Mouse (Mus musculus): ENCODE results near the gene Kcnab3. TPM values are rescaled to one million over a fixed set of nuclear protein-coding genes. Genes with fewer than 3 reads are reported as not detected.
A peak's percentile ranks its signal among the peaks of the same experiment; 100 is the strongest.

The Kcnab3 gene
- polyA plus RNA-seq (2012; fragmentation: generic; extraction: Trizol): 2.0 TPM

- H3K4me2 ChIP-seq (ENCODE audit: low read depth): peak within 1 kb of the TSS; percentile 85
- H3K27me3 ChIP-seq (ENCODE audit: control insufficient read depth, insufficient read depth, insufficient read length): no peaks in the 10 kb centered on the region
- no peak for TF ChIP-seq E2F4 (IDR thresholded peaks at IDR 0.05; ENCODE audit: insufficient read depth)
- TF ChIP-seq POLR2AphosphoS2 (IDR thresholded peaks at IDR 0.05; ENCODE audit: insufficient read length, low read depth): peak; percentile 99
- TF ChIP-seq TCF3 (IDR thresholded peaks at IDR 0.05; ENCODE audit: insufficient read length, low read depth): no peak
- no peak for TF ChIP-seq MYOG (IDR thresholded peaks at IDR 0.05; ENCODE audit: control insufficient read depth in 1 of 3, insufficient read depth in 1 of 3, insufficient read length in 2 of 3, low read depth in 2 of 3)
- TF ChIP-seq CEBPB (IDR thresholded peaks at IDR 0.05; ENCODE audit: insufficient read depth, poor library complexity, severe bottlenecking): no peak
- TF ChIP-seq SRF (IDR thresholded peaks at IDR 0.05; ENCODE audit: control insufficient read depth, insufficient read length, low read depth): peak; percentile 15
- no peak for TF ChIP-seq USF1 (IDR thresholded peaks at IDR 0.05; ENCODE audit: low read depth)
- no peak for TF ChIP-seq MAX (IDR thresholded peaks at IDR 0.05; ENCODE audit: low read depth)
- TF ChIP-seq TCF12 (IDR thresholded peaks at IDR 0.05; ENCODE audit: insufficient read depth, poor library complexity, severe bottlenecking): no peak
- peak; percentile 80 for TF ChIP-seq POLR2A (IDR thresholded peaks at IDR 0.05; ENCODE audit: insufficient read length, low read depth)
- TF ChIP-seq REST (IDR thresholded peaks at IDR 0.05; ENCODE audit: insufficient read depth, insufficient read length): no peak
- TF ChIP-seq MYOD1 (IDR thresholded peaks at IDR 0.05; ENCODE audit: control insufficient read depth in 1 of 3, insufficient read length in 2 of 3, low read depth in 2 of 3): no peak
- no peaks in the 10 kb centered on the region for H3K36me3 ChIP-seq (ENCODE audit: control insufficient read depth, insufficient read depth)
- H3ac ChIP-seq (ENCODE audit: control insufficient read depth, insufficient read length): no peak within 1 kb of the TSS
- peaks cover 11% of the 10 kb centered on the region for H3K79me2 ChIP-seq (ENCODE audit: control insufficient read depth, insufficient read depth)
- H3K4me3 ChIP-seq: peak within 1 kb of the TSS; percentile 56
Observed at GRCm38 (mm10) chr11:69325628-69326407, at the start of gene Kcnab3. Gene Kcnab3, plus strand, starts transcription at chr11:69326258.

- Histone ChIP-seq H3K4me3 (no peak overlapping the region), H3K36me3 (ENCODE audit: control insufficient read depth, insufficient read depth) (no peaks in the 10 kb centered on the region), H3K4me2 (ENCODE audit: low read depth) (no peak overlapping the region), H3K79me2 (ENCODE audit: control insufficient read depth, insufficient read depth) (no peaks in the 10 kb centered on the region), H3ac (ENCODE audit: control insufficient read depth, insufficient read length) (no peak overlapping the region), H3K27me3 (ENCODE audit: control insufficient read depth, insufficient read depth, insufficient read length) (no peaks in the 10 kb centered on the region)
- no peak for TF ChIP-seq TCF3 (IDR thresholded peaks at IDR 0.05; ENCODE audit: insufficient read length, low read depth)
- no peak for TF ChIP-seq POLR2AphosphoS2 (IDR thresholded peaks at IDR 0.05; ENCODE audit: insufficient read length, low read depth)
- no peak for TF ChIP-seq MYOD1 (IDR thresholded peaks at IDR 0.05; ENCODE audit: control insufficient read depth in 1 of 3, insufficient read length in 2 of 3, low read depth in 2 of 3)
- TF ChIP-seq CEBPB (IDR thresholded peaks at IDR 0.05; ENCODE audit: insufficient read depth, poor library complexity, severe bottlenecking): no peak
- TF ChIP-seq SRF (IDR thresholded peaks at IDR 0.05; ENCODE audit: control insufficient read depth, insufficient read length, low read depth): no peak
- TF ChIP-seq USF1 (IDR thresholded peaks at IDR 0.05; ENCODE audit: low read depth): no peak
- TF ChIP-seq MAX (IDR thresholded peaks at IDR 0.05; ENCODE audit: low read depth): no peak
- TF ChIP-seq TCF12 (IDR thresholded peaks at IDR 0.05; ENCODE audit: insufficient read depth, poor library complexity, severe bottlenecking): no peak
- no peak for TF ChIP-seq MYOG (IDR thresholded peaks at IDR 0.05; ENCODE audit: control insufficient read depth in 1 of 3, insufficient read depth in 1 of 3, insufficient read length in 2 of 3, low read depth in 2 of 3)
- TF ChIP-seq POLR2A (IDR thresholded peaks at IDR 0.05; ENCODE audit: insufficient read length, low read depth): no peak
- TF ChIP-seq REST (IDR thresholded peaks at IDR 0.05; ENCODE audit: insufficient read depth, insufficient read length): no peak
Observed at GRCm38 (mm10) chr11:69277267-69277666, 48.8 kb upstream of the Kcnab3 start.

DNA sequence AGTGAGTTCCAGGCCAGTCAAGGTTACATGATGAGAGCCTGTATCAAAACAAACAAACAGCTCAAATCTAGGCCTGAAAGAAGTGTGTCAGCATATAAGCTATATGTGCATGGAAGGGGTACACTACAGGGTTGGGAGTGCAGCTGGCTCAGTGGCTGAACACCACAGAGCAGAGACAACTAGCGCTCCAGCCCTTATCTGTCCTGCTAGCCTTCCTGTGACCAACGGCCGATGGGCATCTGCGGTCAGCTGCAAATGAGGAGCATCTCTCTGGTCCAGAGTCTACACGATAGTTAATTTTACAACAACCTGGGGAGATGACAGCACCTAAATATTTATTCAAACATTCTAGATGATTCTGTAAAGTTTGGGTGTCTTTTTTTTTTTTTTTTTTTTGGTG lies 34.9 kb upstream of the Kcnab3 start:
- no peak overlapping the region for H3K4me3 ChIP-seq
- no peaks in the 10 kb centered on the region for H3K79me2 ChIP-seq (ENCODE audit: control insufficient read depth, insufficient read depth)
- TF ChIP-seq MYOG (IDR thresholded peaks at IDR 0.05; ENCODE audit: control insufficient read depth in 1 of 3, insufficient read depth in 1 of 3, insufficient read length in 2 of 3, low read depth in 2 of 3) (no peak), POLR2A (IDR thresholded peaks at IDR 0.05; ENCODE audit: insufficient read length, low read depth) (no peak), POLR2AphosphoS2 (IDR thresholded peaks at IDR 0.05; ENCODE audit: insufficient read length, low read depth) (no peak), TCF12 (IDR thresholded peaks at IDR 0.05; ENCODE audit: insufficient read depth, poor library complexity, severe bottlenecking) (no peak), TCF3 (IDR thresholded peaks at IDR 0.05; ENCODE audit: insufficient read length, low read depth) (no peak), MAX (IDR thresholded peaks at IDR 0.05; ENCODE audit: low read depth) (no peak), CEBPB (IDR thresholded peaks at IDR 0.05; ENCODE audit: insufficient read depth, poor library complexity, severe bottlenecking) (no peak), USF1 (IDR thresholded peaks at IDR 0.05; ENCODE audit: low read depth) (no peak), SRF (IDR thresholded peaks at IDR 0.05; ENCODE audit: control insufficient read depth, insufficient read length, low read depth) (no peak), E2F4 (IDR thresholded peaks at IDR 0.05; ENCODE audit: insufficient read depth) (no peak), REST (IDR thresholded peaks at IDR 0.05; ENCODE audit: insufficient read depth, insufficient read length) (no peak), MYOD1 (IDR thresholded peaks at IDR 0.05; ENCODE audit: control insufficient read depth in 1 of 3, insufficient read length in 2 of 3, low read depth in 2 of 3) (no peak)
- H3K36me3 ChIP-seq (ENCODE audit: control insufficient read depth, insufficient read depth): no peaks in the 10 kb centered on the region
- H3K27me3 ChIP-seq (ENCODE audit: control insufficient read depth, insufficient read depth, insufficient read length): no peaks in the 10 kb centered on the region
- H3K4me2 ChIP-seq (ENCODE audit: low read depth): no peak overlapping the region
- no peak overlapping the region for H3ac ChIP-seq (ENCODE audit: control insufficient read depth, insufficient read length)

DNA sequence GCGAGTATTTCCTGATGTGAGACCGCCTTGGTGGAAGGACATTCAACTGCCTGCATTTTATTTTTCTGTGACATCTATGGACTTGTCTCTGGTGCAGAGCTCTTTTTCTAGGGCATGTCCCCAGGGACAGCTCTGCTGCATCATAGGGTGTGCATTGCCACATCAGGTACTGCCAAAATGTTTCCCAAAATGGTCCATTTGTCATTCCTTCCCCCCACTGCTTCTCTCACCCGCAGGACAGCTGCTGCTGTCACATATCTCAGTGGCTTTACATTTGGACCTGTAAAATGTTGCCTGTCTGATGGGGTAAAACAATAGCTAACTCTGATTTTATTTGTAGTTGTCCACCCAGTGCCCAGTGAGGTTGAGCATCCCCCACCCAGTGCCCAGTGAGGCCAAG lies 30.8 kb upstream of the Kcnab3 start:
- H3K4me3 ChIP-seq: no peak overlapping the region
- peak overlapping the region; percentile 3 for H3K4me2 ChIP-seq (ENCODE audit: low read depth)
- no peaks in the 10 kb centered on the region for H3K27me3 ChIP-seq (ENCODE audit: control insufficient read depth, insufficient read depth, insufficient read length)
- H3ac ChIP-seq (ENCODE audit: control insufficient read depth, insufficient read length): no peak overlapping the region
- peaks cover 2% of the 10 kb centered on the region for H3K36me3 ChIP-seq (ENCODE audit: control insufficient read depth, insufficient read depth)
- no peak for TF ChIP-seq POLR2AphosphoS2 (IDR thresholded peaks at IDR 0.05; ENCODE audit: insufficient read length, low read depth)
- peak; percentile 51 for TF ChIP-seq SRF (IDR thresholded peaks at IDR 0.05; ENCODE audit: control insufficient read depth, insufficient read length, low read depth)
- TF ChIP-seq CEBPB (IDR thresholded peaks at IDR 0.05; ENCODE audit: insufficient read depth, poor library complexity, severe bottlenecking): 0 out of 2 replicates have a peak, but pooled peaks have one; percentile 20
- TF ChIP-seq USF1 (IDR thresholded peaks at IDR 0.05; ENCODE audit: low read depth): no peak
- TF ChIP-seq TCF12 (IDR thresholded peaks at IDR 0.05; ENCODE audit: insufficient read depth, poor library complexity, severe bottlenecking): peak; percentile 31
- no peak for TF ChIP-seq E2F4 (IDR thresholded peaks at IDR 0.05; ENCODE audit: insufficient read depth)
- peak; percentile 89 to 96 (median 94) for TF ChIP-seq MYOD1 (IDR thresholded peaks at IDR 0.05; ENCODE audit: control insufficient read depth in 1 of 3, insufficient read length in 2 of 3, low read depth in 2 of 3)
- TF ChIP-seq MYOG (IDR thresholded peaks at IDR 0.05; ENCODE audit: control insufficient read depth in 1 of 3, insufficient read depth in 1 of 3, insufficient read length in 2 of 3, low read depth in 2 of 3): peak in 1 of 3 experiments; percentile 51
- TF ChIP-seq MAX (IDR thresholded peaks at IDR 0.05; ENCODE audit: low read depth): no peak
- no peak for TF ChIP-seq POLR2A (IDR thresholded peaks at IDR 0.05; ENCODE audit: insufficient read length, low read depth)
- no peaks in the 10 kb centered on the region for H3K79me2 ChIP-seq (ENCODE audit: control insufficient read depth, insufficient read depth)

Data from myocyte (in vitro differentiated cells).